Mouse (Mus musculus) spleen, postnatal 0 days (tissue): ENCODE results near the gene B230217C12Rik. TPM values are rescaled to one million over a fixed set of nuclear protein-coding genes. Genes with fewer than 3 reads are reported as not detected.

Experiments used
- polyA plus RNA-seq: library from polyadenylated mRNA; unstranded; fragments of >200 nt; fragmentation: Nextera tagmentation; extraction: Ambion mirVana; gene quantifications from 2 replicates; pipeline ENCODE4 v1.2.1, GENCODE M21; 2015

B230217C12Rik gene
- polyA plus RNA-seq = 0.64 and 0.91 TPM in 2 replicates

GRCm38 (mm10) chr11:97840539-97840954, at the start of gene B230217C12Rik:
B230217C12Rik (plus strand) TSS chr11:97840780.

GRCm38 (mm10) chr11:97798782-97799145, 41.8 kb upstream of the B230217C12Rik start, which contains the start of gene Lasp1:
Lasp1 (plus strand) TSS chr11:97799000.

GRCm38 (mm10) chr11:97883918-97884600, 43.5 kb downstream of the B230217C12Rik start, which contains the start of gene Fbxo47:
Fbxo47 (minus strand) TSS chr11:97884154.

Other genes starting within 250 kb of the B230217C12Rik start
- gene Epop, start 211.1 kb upstream of the B230217C12Rik start, polyA plus RNA-seq = 0.35 and 0.96 TPM in 2 replicates
- 0.85 and 1.2 TPM in 2 replicates for gene Mllt6, start 177.4 kb upstream of the B230217C12Rik start, polyA plus RNA-seq
- gene Cisd3, start 155.0 kb upstream of the B230217C12Rik start, polyA plus RNA-seq = 7.7 and 10.7 TPM in 2 replicates
- gene Pcgf2, start 140.3 kb upstream of the B230217C12Rik start, polyA plus RNA-seq = 3.3 and 4.8 TPM in 2 replicates
- 399 and 419 TPM in 2 replicates for gene Psmb3, start 137.4 kb upstream of the B230217C12Rik start, polyA plus RNA-seq
- 1.4 and 1.9 TPM in 2 replicates for gene Pip4k2b, start 96.1 kb upstream of the B230217C12Rik start, polyA plus RNA-seq
- 10.5 and 11.9 TPM in 2 replicates for gene Cwc25, start 74.2 kb upstream of the B230217C12Rik start, polyA plus RNA-seq
- gene 1700001P01Rik, start 64.9 kb upstream of the B230217C12Rik start, polyA plus RNA-seq = 0.35 TPM in 1 of 2 replicates, not detected in the other
- gene Rpl23, start 58.3 kb upstream of the B230217C12Rik start, polyA plus RNA-seq = 699 and 705 TPM in 2 replicates
- 34.4 and 47.2 TPM in 2 replicates for gene Lasp1, start 41.8 kb upstream of the B230217C12Rik start, polyA plus RNA-seq
- 0.22 and 0.28 TPM in 2 replicates for gene Fbxo47, start 43.4 kb downstream of the B230217C12Rik start, polyA plus RNA-seq
- 4.1 and 4.9 TPM in 2 replicates for gene Plxdc1, start 145.7 kb downstream of the B230217C12Rik start, polyA plus RNA-seq
- gene Arl5c, start 155.4 kb downstream of the B230217C12Rik start, polyA plus RNA-seq = 15.5 and 16.6 TPM in 2 replicates
- 0.91 and 1.9 TPM in 2 replicates for gene Cacnb1, start 182.3 kb downstream of the B230217C12Rik start, polyA plus RNA-seq
- 919 and 932 TPM in 2 replicates for gene Rpl19, start 185.9 kb downstream of the B230217C12Rik start, polyA plus RNA-seq
- gene Stac2, start 212.7 kb downstream of the B230217C12Rik start, polyA plus RNA-seq = 0.23 and 0.38 TPM in 2 replicates